Mouse (Mus musculus) myocyte (in vitro differentiated cells): ENCODE measurements at regions not wholly inside any gene's neighbourhood (a gene's known extent, or its start where the extent isn't known, plus 50 kb on each side); places are given as distances from the start of the nearest gene placed in this dataset.
"Not testable (repeated sequence)": the region's sequence is repeated elsewhere in the genome, so short reads cannot be mapped to it uniquely, and the experiment has no call there.

Experiments
- H3K27me3 ChIP-seq: one replicate; pipeline ENCODE4 v1.6.1; 2011; ENCODE audit not compliant: control insufficient read depth, insufficient read depth, insufficient read length
- H3K36me3 ChIP-seq: one replicate; pipeline ENCODE4 v1.6.1; 2011; ENCODE audit not compliant: control insufficient read depth, insufficient read depth
- H3K4me2 ChIP-seq: one replicate; pipeline ENCODE4 v1.6.1; 2011; ENCODE audit warnings: low read depth, control low read depth
- H3K4me3 ChIP-seq: one replicate; pipeline ENCODE4 v1.5.1; 2011; ENCODE audit warnings: mild to moderate bottlenecking, control low read depth, moderate library complexity
- H3K79me2 ChIP-seq: one replicate; pipeline ENCODE4 v1.6.1; 2011; ENCODE audit not compliant: control insufficient read depth, insufficient read depth
- H3ac ChIP-seq: one replicate; pipeline ENCODE4 v1.6.1; 2011; ENCODE audit not compliant: control insufficient read depth, insufficient read length
- CEBPB ChIP-seq: IDR thresholded peaks from 2 replicates; pipeline ENCODE4 v1.6.1; 2011; ENCODE audit warnings: mild to moderate bottlenecking, moderate library complexity; ENCODE audit not compliant: poor library complexity, insufficient read depth, severe bottlenecking
- E2F4 ChIP-seq: IDR thresholded peaks from one replicate; pipeline ENCODE4 v1.6.1; 2011; ENCODE audit warnings: mild to moderate bottlenecking, control low read depth, moderate library complexity; ENCODE audit not compliant: insufficient read depth
- MAX ChIP-seq: IDR thresholded peaks from one replicate; pipeline ENCODE4 v1.6.1; 2011; ENCODE audit warnings: low read depth, mild to moderate bottlenecking, control low read depth
- MYOD1 ChIP-seq, 3 experiments: IDR thresholded peaks; one replicate each; pipeline ENCODE4 v1.6.1; 2011; ENCODE audit warnings: control low read depth in 2 of 3, low read depth in 2 of 3, mild to moderate bottlenecking in 2 of 3, moderate library complexity in 1 of 3; ENCODE audit not compliant: insufficient read length in 2 of 3, control insufficient read depth in 1 of 3
- MYOG ChIP-seq, 3 experiments: IDR thresholded peaks; one replicate each; pipeline ENCODE4 v1.6.1; 2011; ENCODE audit warnings: control low read depth in 2 of 3, low read depth in 2 of 3, mild to moderate bottlenecking in 2 of 3; ENCODE audit not compliant: insufficient read length in 2 of 3, control insufficient read depth in 1 of 3, insufficient read depth in 1 of 3
- POLR2A ChIP-seq: IDR thresholded peaks from one replicate; pipeline ENCODE4 v1.6.1; 2011; ENCODE audit warnings: low read depth, mild to moderate bottlenecking, control low read depth, moderate library complexity; ENCODE audit not compliant: insufficient read length
- POLR2AphosphoS2 ChIP-seq: IDR thresholded peaks from one replicate; pipeline ENCODE4 v1.6.1; 2011; ENCODE audit warnings: low read depth, control low read depth; ENCODE audit not compliant: insufficient read length
- REST ChIP-seq: IDR thresholded peaks from one replicate; pipeline ENCODE4 v1.6.1; 2011; ENCODE audit warnings: mild to moderate bottlenecking, control low read depth, moderate library complexity; ENCODE audit not compliant: insufficient read depth, insufficient read length
- SRF ChIP-seq: IDR thresholded peaks from one replicate; pipeline ENCODE4 v1.6.1; 2011; ENCODE audit warnings: low read depth; ENCODE audit not compliant: control insufficient read depth, insufficient read length
- TCF12 ChIP-seq: IDR thresholded peaks from one replicate; pipeline ENCODE4 v1.6.1; 2011; ENCODE audit warnings: mild to moderate bottlenecking, control low read depth; ENCODE audit not compliant: poor library complexity, insufficient read depth, severe bottlenecking
- TCF3 ChIP-seq: IDR thresholded peaks from one replicate; pipeline ENCODE4 v1.6.1; 2011; ENCODE audit warnings: low read depth, control low read depth; ENCODE audit not compliant: insufficient read length
- USF1 ChIP-seq: IDR thresholded peaks from one replicate; pipeline ENCODE4 v1.6.1; 2011; ENCODE audit warnings: low read depth, mild to moderate bottlenecking, control low read depth, moderate library complexity

- H3ac ChIP-seq, H3K4me2 ChIP-seq, H3K79me2 ChIP-seq, H3K27me3 ChIP-seq, H3K4me3 ChIP-seq, H3K36me3 ChIP-seq: not testable (repeated sequence)
Observed at GRCm38 (mm10) chr8:55347851-55348250, 393.2 kb downstream of the Gpm6a start.

- not testable (repeated sequence) for H3K36me3 ChIP-seq, H3K4me2 ChIP-seq, H3K79me2 ChIP-seq, H3ac ChIP-seq, H3K4me3 ChIP-seq, H3K27me3 ChIP-seq
Observed at GRCm38 (mm10) chr8:55359851-55360250, 405.2 kb downstream of the Gpm6a start.

- not testable (repeated sequence) for H3K4me3 ChIP-seq, H3ac ChIP-seq, H3K4me2 ChIP-seq, H3K36me3 ChIP-seq, H3K27me3 ChIP-seq, H3K79me2 ChIP-seq
Observed at GRCm38 (mm10) chr8:55367431-55367830, 412.8 kb downstream of the Gpm6a start.

- Histone ChIP-seq H3K36me3 (no peaks in the 10 kb centered on the region), H3K79me2 (no peaks in the 10 kb centered on the region), H3K4me3 (no peak overlapping the region), H3ac (no peak overlapping the region), H3K4me2 (no peak overlapping the region), H3K27me3 (no peaks in the 10 kb centered on the region)
- TF ChIP-seq TCF3 = no peak
- no peak for TF ChIP-seq MYOD1 (IDR thresholded peaks at IDR 0.05; ENCODE audit: control insufficient read depth in 1 of 3, insufficient read length in 2 of 3, low read depth in 2 of 3)
- TF ChIP-seq MYOG (IDR thresholded peaks at IDR 0.05; ENCODE audit: control insufficient read depth in 1 of 3, insufficient read depth in 1 of 3, insufficient read length in 2 of 3, low read depth in 2 of 3) = no peak
- no peak for TF ChIP-seq POLR2AphosphoS2
- no peak for TF ChIP-seq POLR2A
- no peak for TF ChIP-seq REST
- no peak for TF ChIP-seq MAX
- TF ChIP-seq TCF12 = no peak
- no peak for TF ChIP-seq USF1
- TF ChIP-seq E2F4 = no peak
Observed at GRCm38 (mm10) chr8:55397046-55397445, 442.4 kb downstream of the Gpm6a start.

GRCm38 (mm10) chr8:55398331-55398730, 443.7 kb downstream of the Gpm6a start:
- H3K27me3 ChIP-seq = no peaks in the 10 kb centered on the region
- no peak overlapping the region for H3K4me2 ChIP-seq
- no peaks in the 10 kb centered on the region for H3K79me2 ChIP-seq
- H3ac ChIP-seq = no peak overlapping the region
- TF ChIP-seq POLR2AphosphoS2 = no peak
- TF ChIP-seq USF1 = no peak
- no peak for TF ChIP-seq TCF12
- TF ChIP-seq POLR2A = no peak
- TF ChIP-seq TCF3 = no peak
- no peak for TF ChIP-seq MYOD1 (IDR thresholded peaks at IDR 0.05; ENCODE audit: control insufficient read depth in 1 of 3, insufficient read length in 2 of 3, low read depth in 2 of 3)
- no peak for TF ChIP-seq MAX
- TF ChIP-seq SRF = no peak
- TF ChIP-seq MYOG (IDR thresholded peaks at IDR 0.05; ENCODE audit: control insufficient read depth in 1 of 3, insufficient read depth in 1 of 3, insufficient read length in 2 of 3, low read depth in 2 of 3) = no peak
- TF ChIP-seq REST = no peak
- no peak for TF ChIP-seq CEBPB
- no peak for TF ChIP-seq E2F4
- no peak overlapping the region for H3K4me3 ChIP-seq
- H3K36me3 ChIP-seq = no peaks in the 10 kb centered on the region

GRCm38 (mm10) chr8:55400412-55400811, 445.8 kb downstream of the Gpm6a start:
- Histone ChIP-seq H3K4me3 (no peak overlapping the region), H3K79me2 (no peaks in the 10 kb centered on the region), H3K27me3 (no peaks in the 10 kb centered on the region)

GRCm38 (mm10) chr8:55406903-55407302, 452.3 kb downstream of the Gpm6a start:
- H3K36me3 ChIP-seq, H3K4me2 ChIP-seq, H3K27me3 ChIP-seq, H3ac ChIP-seq, H3K4me3 ChIP-seq, H3K79me2 ChIP-seq: not testable (repeated sequence)

More at GRCm38 (mm10) chr8:55400412-55400811, 445.8 kb downstream of the Gpm6a start:
- Histone ChIP-seq H3K36me3 (no peaks in the 10 kb centered on the region), H3K4me2 (no peak overlapping the region), H3ac (no peak overlapping the region)
- no peak for TF ChIP-seq TCF12
- no peak for TF ChIP-seq TCF3
- no peak for TF ChIP-seq POLR2AphosphoS2
- TF ChIP-seq USF1 = no peak
- TF ChIP-seq MYOD1 (IDR thresholded peaks at IDR 0.05; ENCODE audit: control insufficient read depth in 1 of 3, insufficient read length in 2 of 3, low read depth in 2 of 3) = peak in 1 of 3 experiments; percentile 6
